Mouse (Mus musculus): ENCODE measurements around the gene F830045P16Rik.

DNA sequence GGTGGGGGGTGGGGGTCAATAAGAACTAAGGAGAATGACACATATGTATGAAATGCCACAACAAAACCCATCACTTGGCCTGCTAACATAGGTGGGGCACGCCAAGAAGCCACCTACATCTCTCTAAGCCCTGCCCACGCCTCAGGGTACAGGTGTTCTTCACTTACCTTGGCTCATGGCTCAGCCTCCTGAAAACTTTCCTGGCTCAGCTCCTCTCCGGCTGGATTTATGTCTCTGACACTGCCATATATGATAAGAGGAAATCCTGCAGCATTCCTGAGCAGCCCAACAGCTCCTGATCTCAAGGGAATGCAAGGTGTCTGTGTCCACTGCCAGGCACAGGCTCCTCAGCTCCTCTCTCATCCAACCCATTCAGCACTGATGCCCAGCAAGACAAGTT is 124.8 kb downstream of the F830045P16Rik start:
- no peak for TF ChIP-seq POLR2A (IDR thresholded peaks at IDR 0.05; ENCODE audit: insufficient read depth, low read length)
- no peak for TF ChIP-seq CTCF (IDR thresholded peaks at IDR 0.05; ENCODE audit: low read depth, low read length)
- TF ChIP-seq EP300 (IDR thresholded peaks at IDR 0.05; ENCODE audit: insufficient read depth, low read depth, low read length) = no peak

Data from ES-Bruce4 (cell line).